Mouse (Mus musculus): ENCODE measurements around the gene Naa60. TPM values are rescaled to one million over a fixed set of nuclear protein-coding genes. Genes with fewer than 3 reads are reported as not detected.
A peak's percentile ranks its signal among the peaks of the same experiment; 100 is the strongest.

Gene Naa60
- polyA plus RNA-seq, 1 experiment from 2014 or later = 48.3 TPM

GRCm38 (mm10) chr16:3895173-3895792 is 23.1 kb downstream of the Naa60 start:
- no peak overlapping the region for H3K4me2 ChIP-seq
- peaks cover 43% of the 10 kb centered on the region for H3K36me3 ChIP-seq
- ATAC-seq (replicated peaks; ENCODE audit: low FRiP score) = no peak; the same call in 1 of the 2 replicates
- peak overlapping the region; percentile 49 for H3K27ac ChIP-seq
- no peaks in the 10 kb centered on the region for H3K9me3 ChIP-seq (replicated peaks)
- no peaks in the 10 kb centered on the region for H3K27me3 ChIP-seq
- H3K9ac ChIP-seq = no peak overlapping the region
- H3K4me1 ChIP-seq = 0 out of 2 replicates have a peak, but pooled peaks cover 5% of the 10 kb centered on the region
- no peak overlapping the region for H3K4me3 ChIP-seq (replicated peaks)
- WGBS = 66% methylated on average over 9 of the region's 9 CpGs

GRCm38 (mm10) chr16:3896046-3896445 is 23.9 kb downstream of the Naa60 start:
- Histone ChIP-seq H3K9ac (no peak overlapping the region), H3K4me3 (replicated peaks) (no peak overlapping the region), H3K27ac (no peak overlapping the region), H3K9me3 (replicated peaks) (no peaks in the 10 kb centered on the region), H3K27me3 (no peaks in the 10 kb centered on the region), H3K4me1 (0 out of 2 replicates have a peak, but pooled peaks cover 5% of the 10 kb centered on the region), H3K4me2 (no peak overlapping the region), H3K36me3 (peaks cover 51% of the 10 kb centered on the region)
- WGBS = 77% methylated on average over 6 of the region's 6 CpGs
- ATAC-seq (replicated peaks; ENCODE audit: low FRiP score) = no peak

GRCm38 (mm10) chr16:3896553-3896952 is 24.4 kb downstream of the Naa60 start:
- 90% methylated on average over 1 of the region's 1 CpGs for WGBS
- peaks cover 56% of the 10 kb centered on the region for H3K36me3 ChIP-seq

GRCm38 (mm10) chr16:3907471-3907870 is 35.3 kb downstream of the Naa60 start:
- Histone ChIP-seq H3K9ac (no peak overlapping the region), H3K36me3 (peaks cover 50% of the 10 kb centered on the region), H3K4me3 (replicated peaks) (no peak overlapping the region), H3K27ac (no peak overlapping the region), H3K27me3 (no peaks in the 10 kb centered on the region), H3K4me2 (no peak overlapping the region), H3K4me1 (peaks cover 6% of the 10 kb centered on the region), H3K9me3 (replicated peaks) (no peaks in the 10 kb centered on the region)
- WGBS = 74% methylated on average over 2 of the region's 2 CpGs
- ATAC-seq (replicated peaks; ENCODE audit: low FRiP score) = no peak

More at GRCm38 (mm10) chr16:3896553-3896952, 24.4 kb downstream of the Naa60 start:
- H3K27me3 ChIP-seq = no peaks in the 10 kb centered on the region
- ATAC-seq (replicated peaks; ENCODE audit: low FRiP score) = no peak
- H3K9ac ChIP-seq = no peak overlapping the region
- H3K4me2 ChIP-seq = no peak overlapping the region
- H3K27ac ChIP-seq = no peak overlapping the region
- H3K9me3 ChIP-seq (replicated peaks) = no peaks in the 10 kb centered on the region
- H3K4me3 ChIP-seq (replicated peaks) = no peak overlapping the region
- H3K4me1 ChIP-seq = 0 out of 2 replicates have a peak, but pooled peaks cover 5% of the 10 kb centered on the region

GRCm38 (mm10) chr16:3908537-3909111 is 36.4 kb downstream of the Naa60 start, which contains the start of the genes 1700037C18Rik and Cluap1:
1700037C18Rik (minus strand) TSS chr16:3908689.
Cluap1 (plus strand) TSS chr16:3908801.
- Histone ChIP-seq H3K9me3 (replicated peaks) (no peaks in the 10 kb centered on the region), H3K4me2 (peak within 1 kb of the TSS; percentile 82), H3K4me1 (peaks cover 6% of the 10 kb centered on the region), H3K27me3 (no peaks in the 10 kb centered on the region), H3K9ac (peak within 1 kb of the TSS; percentile 69), H3K4me3 (replicated peaks) (peak within 1 kb of the TSS; percentile 72), H3K27ac (peak within 1 kb of the TSS; percentile 81), H3K36me3 (peaks cover 50% of the 10 kb centered on the region)
- ATAC-seq (replicated peaks; ENCODE audit: low FRiP score) = peak; percentile 99
- WGBS = under 1% methylated on average over 33 of the region's 33 CpGs

GRCm38 (mm10) chr16:3909118-3909517 is 36.9 kb downstream of the Naa60 start:
- ATAC-seq (replicated peaks; ENCODE audit: low FRiP score) = no peak
- Histone ChIP-seq H3K4me2 (peak overlapping the region; percentile 82), H3K27ac (peak overlapping the region; percentile 81), H3K27me3 (no peaks in the 10 kb centered on the region), H3K36me3 (peaks cover 50% of the 10 kb centered on the region), H3K9ac (peak overlapping the region; percentile 69), H3K4me3 (replicated peaks) (peak overlapping the region; percentile 72), H3K4me1 (peaks cover 6% of the 10 kb centered on the region), H3K9me3 (replicated peaks) (no peaks in the 10 kb centered on the region)
- 6% methylated on average over 20 of the region's 20 CpGs for WGBS

- H3K9ac ChIP-seq = no peak overlapping the region
- 90% methylated on average over 2 of the region's 2 CpGs for WGBS
- no peaks in the 10 kb centered on the region for H3K9me3 ChIP-seq (replicated peaks)
- H3K27me3 ChIP-seq = no peaks in the 10 kb centered on the region
- H3K4me1 ChIP-seq = no peaks in the 10 kb centered on the region
- ATAC-seq (replicated peaks; ENCODE audit: low FRiP score) = no peak
- H3K36me3 ChIP-seq = peaks cover 83% of the 10 kb centered on the region
- H3K27ac ChIP-seq = no peak overlapping the region
- no peak overlapping the region for H3K4me3 ChIP-seq (replicated peaks)
- no peak overlapping the region for H3K4me2 ChIP-seq
Measured at GRCm38 (mm10) chr16:3920756-3921155, 48.6 kb downstream of the Naa60 start.

- ATAC-seq (replicated peaks; ENCODE audit: low FRiP score) = no peak
- H3K9ac ChIP-seq = no peak overlapping the region
- H3K4me3 ChIP-seq (replicated peaks) = no peak overlapping the region
- no peak overlapping the region for H3K4me2 ChIP-seq
- WGBS = 81% methylated on average over 3 of the region's 3 CpGs
- H3K36me3 ChIP-seq = peaks cover 77% of the 10 kb centered on the region
- H3K4me1 ChIP-seq = no peaks in the 10 kb centered on the region
- H3K9me3 ChIP-seq (replicated peaks) = no peaks in the 10 kb centered on the region
- H3K27me3 ChIP-seq = no peaks in the 10 kb centered on the region
- no peak overlapping the region for H3K27ac ChIP-seq
Measured at GRCm38 (mm10) chr16:3923515-3923914, 51.3 kb downstream of the Naa60 start.

GRCm38 (mm10) chr16:3923966-3924365 is 51.8 kb downstream of the Naa60 start:
- Histone ChIP-seq H3K4me2 (no peak overlapping the region), H3K9ac (no peak overlapping the region), H3K9me3 (replicated peaks) (no peaks in the 10 kb centered on the region), H3K36me3 (peaks cover 76% of the 10 kb centered on the region), H3K4me1 (no peaks in the 10 kb centered on the region), H3K4me3 (replicated peaks) (no peak overlapping the region), H3K27me3 (no peaks in the 10 kb centered on the region), H3K27ac (no peak overlapping the region)
- no peak for ATAC-seq (replicated peaks; ENCODE audit: low FRiP score)
- WGBS = 42% methylated on average over 4 of the region's 4 CpGs

- WGBS = 62% methylated on average over 1 of the region's 1 CpGs
Measured at GRCm38 (mm10) chr16:3928582-3928981, 56.4 kb downstream of the Naa60 start.

GRCm38 (mm10) chr16:3929151-3929550 is 57.0 kb downstream of the Naa60 start:
- H3K9ac ChIP-seq = no peak overlapping the region
- peaks cover 74% of the 10 kb centered on the region for H3K36me3 ChIP-seq
- H3K4me3 ChIP-seq (replicated peaks) = no peak overlapping the region
- no peak overlapping the region for H3K4me2 ChIP-seq
- WGBS = 80% methylated on average over 7 of the region's 7 CpGs
- no peaks in the 10 kb centered on the region for H3K4me1 ChIP-seq
- H3K9me3 ChIP-seq (replicated peaks) = no peaks in the 10 kb centered on the region
- H3K27ac ChIP-seq = no peak overlapping the region
- no peaks in the 10 kb centered on the region for H3K27me3 ChIP-seq
- ATAC-seq (replicated peaks; ENCODE audit: low FRiP score) = no peak

More at GRCm38 (mm10) chr16:3928582-3928981, 56.4 kb downstream of the Naa60 start:
- Histone ChIP-seq H3K27me3 (no peaks in the 10 kb centered on the region), H3K27ac (no peak overlapping the region), H3K4me1 (no peaks in the 10 kb centered on the region), H3K9ac (no peak overlapping the region), H3K36me3 (peaks cover 74% of the 10 kb centered on the region), H3K9me3 (replicated peaks) (no peaks in the 10 kb centered on the region), H3K4me2 (no peak overlapping the region), H3K4me3 (replicated peaks) (no peak overlapping the region)
- ATAC-seq (replicated peaks; ENCODE audit: low FRiP score) = no peak

GRCm38 (mm10) chr16:3933536-3933935 is 61.4 kb downstream of the Naa60 start:
- Histone ChIP-seq H3K27me3 (no peaks in the 10 kb centered on the region), H3K9ac (no peak overlapping the region), H3K4me2 (no peak overlapping the region), H3K9me3 (replicated peaks) (no peaks in the 10 kb centered on the region), H3K36me3 (peaks cover 87% of the 10 kb centered on the region), H3K4me1 (no peaks in the 10 kb centered on the region), H3K4me3 (replicated peaks) (no peak overlapping the region), H3K27ac (no peak overlapping the region)
- ATAC-seq (replicated peaks; ENCODE audit: low FRiP score) = no peak
- 94% methylated on average over 6 of the region's 6 CpGs for WGBS

Data from kidney, embryonic 15.5 days (tissue).